Mouse (Mus musculus): Measurements from ENCODE around the gene Arl6ip1. TPM values are rescaled to one million over a fixed set of nuclear protein-coding genes. Genes with fewer than 3 reads are reported as not detected.

The Arl6ip1 gene
- 100 to 1,000 TPM; 137 to 160 TPM for total RNA-seq (2023)

GRCm38 (mm10) chr7:118129430-118130041, at the start of gene Arl6ip1:
Gene Arl6ip1 (minus strand): TSS chr7:118129662.

DNA sequence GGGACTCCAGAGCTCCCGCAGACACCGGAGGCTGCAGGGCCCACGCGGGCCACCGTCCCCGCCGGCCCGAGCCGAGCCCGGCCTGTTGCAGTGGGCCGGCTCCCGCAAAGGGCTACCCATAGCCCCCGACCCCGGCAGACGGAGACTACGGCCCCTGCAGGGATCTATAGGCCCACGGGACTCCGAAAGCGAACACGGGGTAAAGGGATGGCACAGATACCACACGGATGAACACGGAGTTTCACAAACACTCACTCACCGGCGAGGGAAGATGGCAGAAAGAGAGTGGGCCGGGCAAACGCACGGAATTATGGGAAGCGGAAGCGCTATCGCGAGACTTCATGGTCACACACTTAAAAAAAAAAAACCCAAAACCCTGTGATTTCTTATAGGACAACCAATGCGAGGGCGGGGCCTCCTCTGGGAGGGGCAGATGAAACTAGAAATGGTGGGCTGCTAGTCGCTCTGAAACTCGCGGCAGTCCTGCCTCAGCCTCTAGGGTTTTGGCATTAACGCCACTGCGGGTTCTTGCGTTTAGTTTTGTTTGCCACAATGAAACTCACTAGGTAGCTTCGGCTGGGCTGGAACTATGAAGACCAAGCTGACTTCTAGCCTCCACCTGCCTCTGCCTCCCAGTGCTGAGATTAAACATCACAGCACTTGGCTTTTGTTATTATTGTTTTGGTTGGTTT, 13.4 kb downstream of the Arl6ip1 start, which contains the start of gene Rps15a:
Rps15a (minus strand) TSS at position 312 of the 692 bp plus-strand sequence.

Other genes with a start within 250 kb of the Arl6ip1 start
- gene Rps15a, start 13.5 kb downstream of the Arl6ip1 start, total RNA-seq (2023): 1,000 to 10,000 TPM; 3,340 to 3,514 TPM
- gene Smg1, start 114.0 kb upstream of the Arl6ip1 start, total RNA-seq (2023): 100 to 1,000 TPM; 213 to 215 TPM